Mouse (Mus musculus) CH12.LX (cell line): Measurements from ENCODE around the gene Tada2b. TPM values are rescaled to one million over a fixed set of nuclear protein-coding genes. Genes with fewer than 3 reads are reported as not detected.

ENCODE experiments used
- DNase-seq: peaks from one replicate; pipeline ENCODE4 v3.0.0-alpha.2; 2013; ENCODE audit errors: extremely low read depth
- H3K27ac ChIP-seq: 2 replicates; pipeline ENCODE4 v1.5.1; 2012; ENCODE audit warnings: low read depth, mild to moderate bottlenecking, control low read depth, moderate library complexity; ENCODE audit not compliant: insufficient read depth
- H3K27me3 ChIP-seq: replicated peaks from 2 replicates; pipeline ENCODE3; 2012; ENCODE audit warnings: inconsistent platforms
- H3K36me3 ChIP-seq, 2 experiments: replicated peaks in 1 of 2; 2 replicates each; pipeline versions ENCODE3 to v1.6.1; 2012; ENCODE audit warnings: inconsistent platforms in 1 of 2, low read length in 1 of 2, mild to moderate bottlenecking in 1 of 2, mixed read lengths in 1 of 2, moderate library complexity in 1 of 2; ENCODE audit not compliant: control insufficient read depth in 1 of 2, insufficient read depth in 1 of 2
- H3K4me1 ChIP-seq, 2 experiments: 2 replicates each; pipeline ENCODE4 v1.6.1; 2012; ENCODE audit warnings: inconsistent platforms in 1 of 2, moderate library complexity in 1 of 2; ENCODE audit not compliant: insufficient read depth in 2 of 2, control insufficient read depth in 1 of 2
- H3K4me2 ChIP-seq: 2 replicates; pipeline ENCODE4 v1.6.1; 2012; ENCODE audit warnings: low read depth, mild to moderate bottlenecking, control low read depth; ENCODE audit not compliant: poor library complexity, insufficient read depth, severe bottlenecking
- H3K4me3 ChIP-seq, 3 experiments: fragments of 150-350 bp in 1 of 3; sonication (generic) in 1 of 3; replicated peaks in 1 of 3; 2 replicates each; pipeline versions ENCODE3 to v1.5.1; 2011 to 2012; ENCODE audit warnings: low read depth in 2 of 3, low read length in 2 of 3, mild to moderate bottlenecking in 2 of 3, moderate library complexity in 2 of 3, control low read depth in 1 of 3, improper control_type of control experiment in 1 of 3, inconsistent platforms in 1 of 3, mixed read lengths in 1 of 3; ENCODE audit not compliant: poor library complexity in 1 of 3
- H3K79me2 ChIP-seq: replicated peaks from 2 replicates; pipeline ENCODE4 v1.6.1; 2012; ENCODE audit warnings: mild to moderate bottlenecking, moderate library complexity; ENCODE audit not compliant: control insufficient read depth, poor library complexity, insufficient read depth, severe bottlenecking; ENCODE audit errors: extremely low read depth
- H3K9ac ChIP-seq: 2 replicates; pipeline ENCODE4 v1.6.1; 2012; ENCODE audit warnings: low read depth, mild to moderate bottlenecking, control low read depth, moderate library complexity; ENCODE audit not compliant: insufficient read depth
- H3K9me3 ChIP-seq: replicated peaks from 2 replicates; pipeline ENCODE3; 2012; ENCODE audit warnings: low read length, inconsistent platforms, mixed read lengths
- BHLHE40 ChIP-seq: IDR thresholded peaks from 2 replicates; pipeline ENCODE4 v1.6.1; 2011; ENCODE audit warnings: mild to moderate bottlenecking, low read depth, low read length, improper control_type of control experiment
- CHD1 ChIP-seq: IDR thresholded peaks from 2 replicates; pipeline ENCODE4 v1.6.1; 2012; ENCODE audit warnings: low read depth, low read length, improper control_type of control experiment, inconsistent platforms
- CTCF ChIP-seq, 2 experiments: IDR thresholded peaks in 1 of 2; conservative IDR thresholded peaks in 1 of 2; 2 replicates each; pipeline ENCODE4 v1.5.1; 2011 to 2012; ENCODE audit warnings: low read depth in 2 of 2, low read length in 2 of 2, improper control_type of control experiment in 1 of 2, inconsistent platforms in 1 of 2, mild to moderate bottlenecking in 1 of 2, moderate library complexity in 1 of 2
- EP300 ChIP-seq: IDR thresholded peaks from 2 replicates; pipeline ENCODE4 v1.6.1; 2011; ENCODE audit warnings: low read length, improper control_type of control experiment
- ETS1 ChIP-seq: conservative IDR thresholded peaks from 2 replicates; pipeline ENCODE4 v1.6.1; 2012; ENCODE audit warnings: low read depth, mild to moderate bottlenecking, inconsistent platforms, low read length, improper control_type of control experiment, moderate library complexity
- HCFC1 ChIP-seq: IDR thresholded peaks from 2 replicates; pipeline ENCODE4 v1.6.1; 2012; ENCODE audit warnings: low read depth, mild to moderate bottlenecking, inconsistent platforms, low read length, improper control_type of control experiment
- JUND ChIP-seq: conservative IDR thresholded peaks from 2 replicates; pipeline ENCODE4 v1.6.1; 2011; ENCODE audit warnings: low read depth, low read length, improper control_type of control experiment
- MAFK ChIP-seq: IDR thresholded peaks from 2 replicates; pipeline ENCODE4 v1.6.1; 2011; ENCODE audit warnings: low read length, improper control_type of control experiment; ENCODE audit not compliant: insufficient replicate concordance
- MAX ChIP-seq: IDR thresholded peaks from 2 replicates; pipeline ENCODE4 v1.6.1; 2011; ENCODE audit warnings: low read length, improper control_type of control experiment
- MYC ChIP-seq: IDR thresholded peaks from 2 replicates; pipeline ENCODE4 v1.6.1; 2011; ENCODE audit warnings: low read depth, mild to moderate bottlenecking, improper control_type of control experiment, low read length
- NRF1 ChIP-seq: IDR thresholded peaks from 2 replicates; pipeline ENCODE4 v1.6.1; 2014; ENCODE audit warnings: low read depth, mild to moderate bottlenecking, inconsistent platforms, low read length, improper control_type of control experiment, moderate library complexity
- POLR2AphosphoS2 ChIP-seq: IDR thresholded peaks from 2 replicates; pipeline ENCODE4 v1.6.1; 2011; ENCODE audit warnings: low read depth, low read length, improper control_type of control experiment
- RAD21 ChIP-seq: IDR thresholded peaks from 2 replicates; pipeline ENCODE4 v1.6.1; 2011; ENCODE audit warnings: low read depth, mild to moderate bottlenecking, low read length, improper control_type of control experiment, moderate library complexity
- RCOR1 ChIP-seq: conservative IDR thresholded peaks from 2 replicates; pipeline ENCODE4 v1.6.1; 2012; ENCODE audit warnings: low read depth, mild to moderate bottlenecking, inconsistent platforms, low read length, improper control_type of control experiment
- SMC3 ChIP-seq: IDR thresholded peaks from 2 replicates; pipeline ENCODE4 v1.6.1; 2011; ENCODE audit warnings: low read depth, low read length, improper control_type of control experiment
- TBP ChIP-seq: conservative IDR thresholded peaks from 2 replicates; pipeline ENCODE4 v1.6.1; 2011; ENCODE audit warnings: low read depth, low read length, improper control_type of control experiment
- TCF12 ChIP-seq: IDR thresholded peaks from 2 replicates; pipeline ENCODE4 v1.6.1; 2014; ENCODE audit warnings: low read depth, mild to moderate bottlenecking, inconsistent platforms, low read length, improper control_type of control experiment
- UBTF ChIP-seq: IDR thresholded peaks from 2 replicates; pipeline ENCODE4 v1.6.1; 2012; ENCODE audit warnings: low read depth, mild to moderate bottlenecking, inconsistent platforms, low read length, improper control_type of control experiment, moderate library complexity
- USF2 ChIP-seq: conservative IDR thresholded peaks from 2 replicates; pipeline ENCODE4 v1.6.1; 2011; ENCODE audit warnings: low read depth, low read length, improper control_type of control experiment
- ZC3H11A ChIP-seq: IDR thresholded peaks from 2 replicates; pipeline ENCODE4 v1.6.1; 2012; ENCODE audit warnings: low read depth, mild to moderate bottlenecking, inconsistent platforms, low read length, improper control_type of control experiment
- ZMIZ1 ChIP-seq: IDR thresholded peaks from 2 replicates; pipeline ENCODE4 v1.6.1; 2012; ENCODE audit warnings: low read depth, mild to moderate bottlenecking, inconsistent platforms, low read length, improper control_type of control experiment
- ZNF384 ChIP-seq: IDR thresholded peaks from 2 replicates; pipeline ENCODE4 v1.6.1; 2012; ENCODE audit warnings: low read depth, low read length, improper control_type of control experiment, inconsistent platforms
- dilution Hi-C: fragments of 300-500 bp; cut with MboI; formaldehyde crosslinking; loops from 2 replicates; pipeline ENCODE4 v1.14.3; 2020; ENCODE audit warnings: low sequenced_read_pairs; ENCODE audit not compliant: extremely low pct_unique_long_range_greater_than_20kb, extremely low pct_ligation_motif_present
- in situ Hi-C: fragments of 300-500 bp; cut with MboI; formaldehyde crosslinking; loops from 3 replicates; pipeline ENCODE4 v1.14.3; 2019; ENCODE audit warnings: low sequenced_read_pairs, low pct_ligation_motif_present, low pct_unique_long_range_greater_than_20kb, mixed read lengths
- polyA plus RNA-seq: library from polyadenylated mRNA; unstranded; fragments of >175 nt; gene quantifications from 2 replicates; pipeline ENCODE4 v1.2.1, GENCODE M21; 2012; ENCODE audit warnings: low read depth; ENCODE audit not compliant: insufficient read length
- total RNA-seq, 2 experiments: library from RNA; depleted of rRNA; stranded (reverse); fragments of 300-350 nt in 1 of 2; fragments of >200 nt in 1 of 2; gene quantifications; 2 replicates each; pipeline ENCODE4 v1.2.3; 2012 to 2014

The Tada2b gene
- total and polyA plus RNA-seq, 3 experiments, result 3.0 to 12.5 (median 4.8) TPM

- dilution Hi-C loops (no loop called here), in situ Hi-C loops (loop anchor here (5.0 kb wide), 1 partner anchor 55 kb away; no protein-coding TSS in a partner anchor)
- H3K4me3 ChIP-seq, result no peak overlapping the region
- H3K36me3 ChIP-seq, result peaks cover 7 to 68% of the 10 kb centered on the region in 2 experiments
- H3K79me2 ChIP-seq, result 0 out of 2 replicates have a peak, but pooled peaks cover 2% of the 10 kb centered on the region
- H3K9me3 ChIP-seq, result no peaks in the 10 kb centered on the region
- H3K4me1 ChIP-seq, result peaks cover 6 to 32% of the 10 kb centered on the region in 2 experiments; a peak in 3 of 4 replicates
- H3K27me3 ChIP-seq, result no peaks in the 10 kb centered on the region
- H3K4me2 ChIP-seq, result no peak overlapping the region
- DNase-seq, result no peak
- TF ChIP-seq EP300, result no peak
- TF ChIP-seq BHLHE40, result no peak
- no peak for TF ChIP-seq RCOR1
- TF ChIP-seq TCF12, result no peak
- H3K9ac ChIP-seq, result no peak overlapping the region
- H3K27ac ChIP-seq, result no peak overlapping the region
Measured at GRCm38 (mm10) chr5:36526921-36527320, 42.8 kb upstream of the Tada2b start.

DNA sequence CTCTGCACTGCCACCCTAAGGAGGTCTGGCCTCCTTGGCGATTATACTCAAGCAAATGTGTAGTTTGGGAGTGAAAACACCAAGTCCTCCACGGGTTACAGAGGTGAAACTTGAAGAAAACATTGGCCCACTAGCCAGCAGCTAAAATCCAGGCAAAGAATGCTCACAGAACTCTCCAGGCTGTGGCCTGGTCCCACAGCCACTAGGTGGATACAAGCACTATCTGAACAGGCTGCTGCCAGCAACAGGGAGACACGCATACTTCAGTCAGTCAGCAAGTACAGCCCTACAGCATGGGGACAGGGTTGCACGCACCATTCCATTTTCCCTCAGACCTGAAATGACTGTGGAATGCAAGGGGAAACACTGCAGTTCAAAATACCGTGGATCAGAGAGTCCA, 42.2 kb upstream of the Tada2b start:
- H3K4me2 ChIP-seq, result no peak overlapping the region
- no peaks in the 10 kb centered on the region for H3K9me3 ChIP-seq
- in situ Hi-C loops (loop anchor here (5.0 kb wide), 1 partner anchor 56 kb away; no protein-coding TSS in a partner anchor), dilution Hi-C loops (no loop called here)
- no peak overlapping the region for H3K9ac ChIP-seq
- H3K4me3 ChIP-seq, result no peak overlapping the region
- no peak for DNase-seq
- TF ChIP-seq CTCF (conservative IDR thresholded peaks at IDR 0.05 in 1 of 2, IDR thresholded peaks at IDR 0.05 in 1 of 2; ENCODE audit: low read depth in 2 of 2, low read length in 2 of 2) (peak in 1 of 2 experiments; percentile 69; a peak in 2 of 4 replicates), RAD21 (peak; percentile 66), POLR2AphosphoS2 (no peak), SMC3 (peak; percentile 60)
- H3K27ac ChIP-seq, result no peak overlapping the region
- H3K27me3 ChIP-seq, result no peaks in the 10 kb centered on the region
- peaks cover 11 to 74% of the 10 kb centered on the region in 2 experiments for H3K36me3 ChIP-seq
- peaks cover 6 to 27% of the 10 kb centered on the region in 2 experiments; a peak in 3 of 4 replicates for H3K4me1 ChIP-seq
- 0 out of 2 replicates have a peak, but pooled peaks cover under 1% of the 10 kb centered on the region for H3K79me2 ChIP-seq

DNA sequence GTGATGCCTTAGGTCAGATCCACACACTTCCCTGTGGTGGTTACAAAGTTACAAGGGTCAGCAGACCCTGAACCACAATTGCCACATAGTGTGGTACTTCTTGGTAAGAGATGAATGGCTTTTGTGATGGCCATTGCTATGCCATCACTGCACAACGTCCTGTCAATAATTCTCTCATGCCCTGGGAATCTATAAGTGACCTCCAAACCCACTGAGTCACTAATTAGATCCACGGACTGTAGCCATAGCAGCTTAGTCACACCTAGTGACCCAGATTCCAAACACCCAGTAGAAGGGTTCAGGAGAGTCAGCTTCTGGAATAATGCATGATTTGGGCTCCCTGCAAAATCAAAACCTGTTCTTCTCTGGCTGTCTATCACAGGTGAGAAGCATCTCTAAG, 41.1 kb upstream of the Tada2b start:
- H3K79me2 ChIP-seq, result no peaks in the 10 kb centered on the region
- no peak overlapping the region for H3K4me3 ChIP-seq
- H3K27me3 ChIP-seq, result no peaks in the 10 kb centered on the region
- no peak for DNase-seq
- no peak for TF ChIP-seq CHD1
- TF ChIP-seq RCOR1, result no peak
- TF ChIP-seq ZC3H11A, result no peak
- TF ChIP-seq JUND, result no peak
- no peak for TF ChIP-seq POLR2AphosphoS2
- TF ChIP-seq USF2, result no peak
- no peak for TF ChIP-seq ZNF384
- no peak for TF ChIP-seq CTCF (conservative IDR thresholded peaks at IDR 0.05 in 1 of 2, IDR thresholded peaks at IDR 0.05 in 1 of 2; ENCODE audit: low read depth in 2 of 2, low read length in 2 of 2)
- TF ChIP-seq MAX, result no peak
- TF ChIP-seq ETS1, result no peak
- no peak for TF ChIP-seq MYC
- no peak for TF ChIP-seq NRF1
- no peak for TF ChIP-seq TBP
- TF ChIP-seq MAFK, result no peak
- TF ChIP-seq ZMIZ1, result no peak
- TF ChIP-seq HCFC1, result no peak
- TF ChIP-seq UBTF, result no peak
- no peak for TF ChIP-seq RAD21
- no peak overlapping the region for H3K4me2 ChIP-seq
- H3K9ac ChIP-seq, result no peak overlapping the region
- peaks cover 19 to 85% of the 10 kb centered on the region in 2 experiments for H3K36me3 ChIP-seq
- peaks cover 6 to 19% of the 10 kb centered on the region in 2 experiments; a peak in 3 of 4 replicates for H3K4me1 ChIP-seq
- dilution Hi-C loops, result no loop called here
- H3K27ac ChIP-seq, result no peak overlapping the region
- in situ Hi-C loops, result loop anchor here (5.0 kb wide), 1 partner anchor 57 kb away; no protein-coding TSS in a partner anchor
- no peaks in the 10 kb centered on the region for H3K9me3 ChIP-seq
